Mouse (Mus musculus) G1E (cell line): Measurements from ENCODE around the gene Olfr1126. TPM values are rescaled to one million over a fixed set of nuclear protein-coding genes. Genes with fewer than 3 reads are reported as not detected.
"Not testable (repeated sequence)": the region's sequence is repeated elsewhere in the genome, so short reads cannot be mapped to it uniquely, and the experiment has no call there.

Source experiments
- ATAC-seq: 2 replicates; pipeline ENCODE4 v1.8.0; 2016; ENCODE audit warnings: mild to moderate bottlenecking; ENCODE audit not compliant: insufficient number of reproducible peaks, poor library complexity, low FRiP score, severe bottlenecking; ENCODE audit errors: extremely low read depth
- DNase-seq: peaks from one replicate; pipeline ENCODE4 v3.0.0; 2012; ENCODE audit warnings: low spot score
- H3K27me3 ChIP-seq: 2 replicates; pipeline ENCODE4 v1.6.1; 2012; ENCODE audit warnings: mild to moderate bottlenecking, low read length, inconsistent platforms; ENCODE audit not compliant: insufficient read depth
- H3K36me3 ChIP-seq: replicated peaks from 2 replicates; pipeline ENCODE3; 2012; ENCODE audit warnings: mild to moderate bottlenecking, inconsistent platforms
- H3K4me1 ChIP-seq: 2 replicates; pipeline ENCODE4 v1.6.1; 2012; ENCODE audit warnings: low read depth, low read length, inconsistent platforms, mixed read lengths; ENCODE audit not compliant: insufficient read depth
- H3K4me3 ChIP-seq: 2 replicates; pipeline ENCODE4 v1.5.1; 2012; ENCODE audit warnings: low read depth, mild to moderate bottlenecking, inconsistent platforms, low read length, moderate library complexity, mixed read lengths
- H3K9me3 ChIP-seq: replicated peaks from 2 replicates; pipeline ENCODE4 v1.6.1; 2012; ENCODE audit warnings: inconsistent platforms
- CTCF ChIP-seq: IDR thresholded peaks from 2 replicates; pipeline ENCODE4 v1.5.1; 2012; ENCODE audit warnings: low read depth, low read length, inconsistent platforms, mixed read lengths
- GATA1 ChIP-seq: IDR thresholded peaks from 2 replicates; pipeline ENCODE4 v1.6.1; 2012; ENCODE audit warnings: borderline replicate concordance, low read length, inconsistent platforms, mixed read lengths
- GATA2 ChIP-seq: IDR thresholded peaks from 2 replicates; pipeline ENCODE4 v1.6.1; 2012; ENCODE audit warnings: low read depth, low read length, inconsistent platforms, borderline replicate concordance
- POLR2AphosphoS5 ChIP-seq: IDR thresholded peaks from 2 replicates; pipeline ENCODE4 v1.6.1; 2012; ENCODE audit warnings: low read depth, low read length, inconsistent platforms; ENCODE audit not compliant: insufficient replicate concordance
- TAL1 ChIP-seq: conservative IDR thresholded peaks from 2 replicates; pipeline ENCODE4 v1.6.1; 2012; ENCODE audit warnings: low read depth, low read length, inconsistent platforms, mixed read lengths
- polyA plus RNA-seq: library from polyadenylated mRNA; stranded (reverse); fragments of >175 nt; gene quantifications from 2 replicates; pipeline ENCODE4 v1.2.3, GENCODE M21; 2012
- total RNA-seq, 2 experiments: library from RNA; stranded (forward) in 1 of 2; stranded (reverse) in 1 of 2; fragments of 200-1000 nt in 1 of 2; fragments of >200 nt in 1 of 2; fragmentation: Nextera tagmentation in 1 of 2; gene quantifications; 2 replicates each; pipeline ENCODE4 v1.2.3; 2014 to 2017

Olfr1126 gene
- total and polyA plus RNA-seq, 3 experiments = 0.27 TPM; not detected in 2

DNA sequence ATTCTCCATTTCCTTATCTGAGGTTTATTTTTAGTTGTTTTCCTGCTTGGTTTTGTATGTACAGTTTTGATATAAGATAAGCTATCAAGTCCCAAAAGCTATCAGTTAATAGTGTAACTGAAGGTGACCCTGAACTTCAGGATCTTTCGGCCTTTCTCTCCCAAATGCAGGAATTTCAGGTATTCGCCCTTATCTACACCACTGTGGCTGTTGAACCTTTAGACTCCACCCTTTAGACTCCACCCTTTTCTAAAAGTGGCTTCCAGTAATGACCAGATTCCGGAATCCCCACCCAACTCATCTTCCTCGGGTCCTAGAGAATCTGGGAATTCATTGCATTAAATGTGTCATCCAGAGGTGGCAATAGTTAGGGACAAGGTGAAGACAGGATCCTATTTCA lies 27.4 kb downstream of the Olfr1126 start:
- no peaks in the 10 kb centered on the region for H3K36me3 ChIP-seq
- H3K9me3 ChIP-seq = peaks cover 10% of the 10 kb centered on the region
- H3K27me3 ChIP-seq = no peaks in the 10 kb centered on the region
- no peak overlapping the region for H3K4me3 ChIP-seq
- DNase-seq (no peak), ATAC-seq (no peak)
- H3K4me1 ChIP-seq = no peaks in the 10 kb centered on the region
- no peak for TF ChIP-seq TAL1
- TF ChIP-seq GATA2 = no peak
- no peak for TF ChIP-seq POLR2AphosphoS5
- TF ChIP-seq CTCF = no peak
- TF ChIP-seq GATA1 = no peak

- Histone ChIP-seq H3K9me3 (peaks cover 10% of the 10 kb centered on the region), H3K36me3 (no peaks in the 10 kb centered on the region), H3K27me3 (no peaks in the 10 kb centered on the region), H3K4me3 (no peak overlapping the region), H3K4me1 (no peaks in the 10 kb centered on the region)
- TF ChIP-seq TAL1 (no peak), POLR2AphosphoS5 (no peak), GATA1 (no peak), CTCF (no peak), GATA2 (no peak)
- DNase-seq = no peak
- no peak for ATAC-seq
Measured at GRCm38 (mm10) chr2:87482276-87482675, 28.5 kb downstream of the Olfr1126 start.

DNA sequence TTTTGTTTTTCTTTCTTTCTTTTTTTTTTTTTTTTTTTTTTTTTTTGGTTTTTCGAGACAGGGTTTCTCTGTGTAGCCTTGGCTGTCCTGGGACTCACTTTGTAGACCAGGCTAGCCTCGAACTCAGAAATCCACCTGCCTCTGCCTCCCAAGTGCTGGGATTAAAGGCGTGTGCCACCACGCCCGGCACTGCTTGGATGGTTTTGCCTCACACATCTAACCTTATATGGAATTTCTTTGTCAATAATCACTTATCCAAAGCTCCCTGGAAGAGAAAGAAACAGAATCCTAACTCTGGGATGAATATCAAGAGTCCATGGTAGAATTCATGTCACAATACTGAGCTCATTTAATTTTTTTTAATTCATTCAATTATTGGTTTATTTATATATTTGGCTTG lies 43.2 kb downstream of the Olfr1126 start, which contains the start of gene Pramel7:
Gene Pramel7 (minus strand): TSS at position 101 of the 400 bp plus-strand sequence.
- DNase-seq, H3K9me3 ChIP-seq, H3K4me3 ChIP-seq, H3K27me3 ChIP-seq, H3K36me3 ChIP-seq, ATAC-seq, H3K4me1 ChIP-seq: not testable (repeated sequence)

DNA sequence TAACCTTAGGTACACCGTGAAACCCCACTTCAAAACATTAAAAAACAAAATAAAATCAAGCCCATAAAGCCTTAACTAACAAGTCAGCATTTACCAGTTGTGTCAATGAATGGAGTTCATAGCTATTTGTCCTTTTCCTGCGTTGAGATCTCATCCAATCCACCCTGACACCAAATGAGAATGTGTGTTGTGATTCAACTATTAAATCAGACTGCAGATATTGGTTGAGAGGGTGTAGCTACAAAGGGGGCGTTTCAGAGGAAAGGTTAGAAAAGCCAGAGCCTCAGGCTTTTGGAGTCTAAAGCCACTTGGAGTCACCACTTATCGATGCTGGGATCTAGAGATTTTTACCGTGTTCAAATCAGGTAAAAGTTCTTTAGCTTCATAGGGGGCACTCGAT lies 52.5 kb downstream of the Olfr1126 start, which contains the start of gene Pramel6:
Gene Pramel6 (plus strand): TSS at position 301 of the 400 bp plus-strand sequence.
- H3K27me3 ChIP-seq = no peaks in the 10 kb centered on the region
- DNase-seq = no peak
- H3K4me1 ChIP-seq = no peaks in the 10 kb centered on the region
- H3K4me3 ChIP-seq = no peak within 1 kb of the TSS
- ATAC-seq = no peak
- TF ChIP-seq GATA2 (no peak), GATA1 (no peak), CTCF (no peak), POLR2AphosphoS5 (no peak), TAL1 (no peak)
- peaks cover 9% of the 10 kb centered on the region for H3K9me3 ChIP-seq
- H3K36me3 ChIP-seq = no peaks in the 10 kb centered on the region

Other genes with a start within 250 kb of the Olfr1126 start
Only the 20 nearest of the 21 such genes appear.
- gene Olfr1115, start 205.9 kb upstream of the Olfr1126 start, total RNA-seq (2014; fragmentation: Nextera tagmentation) = not detected in 2 replicates
- 0.05 and 0.06 TPM in 2 replicates for gene Olfr1115, start 205.9 kb upstream of the Olfr1126 start, total RNA-seq (2017)
- gene Olfr1115, start 205.9 kb upstream of the Olfr1126 start, polyA plus RNA-seq = not detected in 2 replicates
- not detected in 2 replicates for gene Olfr1116, start 186.4 kb upstream of the Olfr1126 start, total RNA-seq (2014; fragmentation: Nextera tagmentation)
- 0.05 and 0.12 TPM in 2 replicates for gene Olfr1116, start 186.4 kb upstream of the Olfr1126 start, total RNA-seq (2017)
- not detected in 2 replicates for gene Olfr1116, start 186.4 kb upstream of the Olfr1126 start, polyA plus RNA-seq
- not detected in 2 replicates for gene Olfr1118, start 146.4 kb upstream of the Olfr1126 start, total RNA-seq (2014; fragmentation: Nextera tagmentation)
- 0.05 and 0.06 TPM in 2 replicates for gene Olfr1118, start 146.4 kb upstream of the Olfr1126 start, total RNA-seq (2017)
- not detected in 2 replicates for gene Olfr1118, start 146.4 kb upstream of the Olfr1126 start, polyA plus RNA-seq
- gene Olfr1120, start 99.1 kb upstream of the Olfr1126 start, total RNA-seq (2014; fragmentation: Nextera tagmentation) = not detected in 2 replicates
- gene Olfr1120, start 99.1 kb upstream of the Olfr1126 start, total RNA-seq (2017) = 0.05 and 0.17 TPM in 2 replicates
- not detected in 2 replicates for gene Olfr1120, start 99.1 kb upstream of the Olfr1126 start, polyA plus RNA-seq
- not detected in 2 replicates for gene Olfr1121, start 84.1 kb upstream of the Olfr1126 start, total RNA-seq (2014; fragmentation: Nextera tagmentation)
- 0.22 TPM in 1 of 2 replicates, not detected in the other for gene Olfr1121, start 84.1 kb upstream of the Olfr1126 start, total RNA-seq (2017)
- gene Olfr1121, start 84.1 kb upstream of the Olfr1126 start, polyA plus RNA-seq = not detected in 2 replicates
- gene Olfr1122, start 68.1 kb upstream of the Olfr1126 start, total RNA-seq (2014; fragmentation: Nextera tagmentation) = not detected in 2 replicates
- 0.11 and 0.12 TPM in 2 replicates for gene Olfr1122, start 68.1 kb upstream of the Olfr1126 start, total RNA-seq (2017)
- gene Olfr1122, start 68.1 kb upstream of the Olfr1126 start, polyA plus RNA-seq = not detected in 2 replicates
- not detected in 2 replicates for gene Olfr1123, start 37.3 kb upstream of the Olfr1126 start, total RNA-seq (2014; fragmentation: Nextera tagmentation)
- gene Olfr1123, start 37.3 kb upstream of the Olfr1126 start, total RNA-seq (2017) = 0.05 TPM in 1 of 2 replicates, not detected in the other
- gene Olfr1123, start 37.3 kb upstream of the Olfr1126 start, polyA plus RNA-seq = not detected in 2 replicates
- not detected in 2 replicates for gene Olfr1124, start 23.7 kb upstream of the Olfr1126 start, total RNA-seq (2014; fragmentation: Nextera tagmentation)
- gene Olfr1124, start 23.7 kb upstream of the Olfr1126 start, total RNA-seq (2017) = 0.16 TPM in 1 of 2 replicates, not detected in the other
- not detected in 2 replicates for gene Olfr1124, start 23.7 kb upstream of the Olfr1126 start, polyA plus RNA-seq
- not detected in 2 replicates for gene Pramel7, start 43.1 kb downstream of the Olfr1126 start, total RNA-seq (2014; fragmentation: Nextera tagmentation)
- 0.12 TPM in 1 of 2 replicates, not detected in the other for gene Pramel7, start 43.1 kb downstream of the Olfr1126 start, total RNA-seq (2017)
- not detected in 2 replicates for gene Pramel7, start 43.1 kb downstream of the Olfr1126 start, polyA plus RNA-seq
- gene Pramel6, start 52.6 kb downstream of the Olfr1126 start, total RNA-seq (2014; fragmentation: Nextera tagmentation) = not detected in 2 replicates
- 0.44 TPM in 1 of 2 replicates, not detected in the other for gene Pramel6, start 52.6 kb downstream of the Olfr1126 start, total RNA-seq (2017)
- not detected in 2 replicates for gene Pramel6, start 52.6 kb downstream of the Olfr1126 start, polyA plus RNA-seq
- not detected in 2 replicates for gene Olfr153, start 77.8 kb downstream of the Olfr1126 start, total RNA-seq (2014; fragmentation: Nextera tagmentation)
- 0.11 TPM in 1 of 2 replicates, not detected in the other for gene Olfr153, start 77.8 kb downstream of the Olfr1126 start, total RNA-seq (2017)
- gene Olfr153, start 77.8 kb downstream of the Olfr1126 start, polyA plus RNA-seq = not detected in 2 replicates
- not detected in 2 replicates for gene Olfr1128, start 91.6 kb downstream of the Olfr1126 start, total RNA-seq (2014; fragmentation: Nextera tagmentation)
- gene Olfr1128, start 91.6 kb downstream of the Olfr1126 start, total RNA-seq (2017) = not detected in 2 replicates
- not detected in 2 replicates for gene Olfr1128, start 91.6 kb downstream of the Olfr1126 start, polyA plus RNA-seq
- gene Olfr1129, start 119.9 kb downstream of the Olfr1126 start, total RNA-seq (2014; fragmentation: Nextera tagmentation) = not detected in 2 replicates
- 0.06 and 0.49 TPM in 2 replicates for gene Olfr1129, start 119.9 kb downstream of the Olfr1126 start, total RNA-seq (2017)
- not detected in 2 replicates for gene Olfr1129, start 119.9 kb downstream of the Olfr1126 start, polyA plus RNA-seq
- not detected in 2 replicates for gene Olfr1130, start 152.2 kb downstream of the Olfr1126 start, total RNA-seq (2014; fragmentation: Nextera tagmentation)
- 0.11 and 0.12 TPM in 2 replicates for gene Olfr1130, start 152.2 kb downstream of the Olfr1126 start, total RNA-seq (2017)
- not detected in 2 replicates for gene Olfr1130, start 152.2 kb downstream of the Olfr1126 start, polyA plus RNA-seq
- gene Olfr1131, start 173.1 kb downstream of the Olfr1126 start, total RNA-seq (2014; fragmentation: Nextera tagmentation) = not detected in 2 replicates
- gene Olfr1131, start 173.1 kb downstream of the Olfr1126 start, total RNA-seq (2017) = 0.22 TPM in 1 of 2 replicates, not detected in the other
- not detected in 2 replicates for gene Olfr1131, start 173.1 kb downstream of the Olfr1126 start, polyA plus RNA-seq
- gene Olfr1132, start 183.6 kb downstream of the Olfr1126 start, total RNA-seq (2014; fragmentation: Nextera tagmentation) = not detected in 2 replicates
- gene Olfr1132, start 183.6 kb downstream of the Olfr1126 start, total RNA-seq (2017) = 0.05 TPM in 1 of 2 replicates, not detected in the other
- gene Olfr1132, start 183.6 kb downstream of the Olfr1126 start, polyA plus RNA-seq = not detected in 2 replicates
- not detected in 2 replicates for gene Olfr1133, start 193.4 kb downstream of the Olfr1126 start, total RNA-seq (2014; fragmentation: Nextera tagmentation)
- gene Olfr1133, start 193.4 kb downstream of the Olfr1126 start, total RNA-seq (2017) = not detected in 2 replicates
- not detected in 2 replicates for gene Olfr1133, start 193.4 kb downstream of the Olfr1126 start, polyA plus RNA-seq
- gene Olfr1134, start 204.5 kb downstream of the Olfr1126 start, total RNA-seq (2014; fragmentation: Nextera tagmentation) = not detected in 2 replicates
- gene Olfr1134, start 204.5 kb downstream of the Olfr1126 start, total RNA-seq (2017) = not detected in 2 replicates
- not detected in 2 replicates for gene Olfr1134, start 204.5 kb downstream of the Olfr1126 start, polyA plus RNA-seq
- not detected in 2 replicates for gene Olfr1135, start 219.7 kb downstream of the Olfr1126 start, total RNA-seq (2014; fragmentation: Nextera tagmentation)
- gene Olfr1135, start 219.7 kb downstream of the Olfr1126 start, total RNA-seq (2017) = 0.05 TPM in 1 of 2 replicates, not detected in the other
- gene Olfr1135, start 219.7 kb downstream of the Olfr1126 start, polyA plus RNA-seq = not detected in 2 replicates
- not detected in 2 replicates for gene Olfr1136, start 240.0 kb downstream of the Olfr1126 start, total RNA-seq (2014; fragmentation: Nextera tagmentation)
- gene Olfr1136, start 240.0 kb downstream of the Olfr1126 start, total RNA-seq (2017) = 0.17 TPM in 1 of 2 replicates, not detected in the other
- gene Olfr1136, start 240.0 kb downstream of the Olfr1126 start, polyA plus RNA-seq = not detected in 2 replicates